In the genomic region with DNA sequence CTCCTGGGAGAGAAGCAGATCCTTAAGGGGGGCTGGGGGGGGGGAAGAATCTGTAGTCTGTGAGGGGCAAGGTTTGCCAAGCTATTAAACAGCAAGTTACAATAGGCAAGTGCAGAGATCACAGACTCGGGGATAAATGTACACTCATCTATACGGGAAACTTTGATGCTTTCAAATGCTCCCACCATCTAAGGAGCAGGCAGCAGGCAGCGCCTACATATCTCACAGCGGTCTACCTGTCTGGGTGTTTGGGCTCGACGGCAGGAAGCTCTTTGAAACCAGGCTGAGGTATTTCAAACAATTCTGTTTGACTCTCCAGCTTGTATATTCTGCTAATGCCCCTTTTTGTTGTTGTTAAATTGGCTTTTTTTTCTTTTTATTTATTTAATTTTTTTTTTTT, we compare ENCODE assay signal across 20 mouse cellular contexts.
DNase-seq lines count a peak whose midpoint lies in the region; ATAC-seq and TF ChIP-seq lines count a peak whose summit lies in the region.
"Had no signal": no experiment of that assay in that cellular context is flagged by ENCODE, and none has a peak within 500 bp of the region (broad histone marks: within the 10 kb centered on the region; RNA-seq: fewer than 3 reads in every experiment).

No protein-coding gene starts in this region.

- H3K36me3 ChIP-seq in liver, adult 2 months (ENCODE audit: control insufficient read depth, insufficient read depth, low read length): no peaks in the 10 kb centered on the region
- no peaks in the 10 kb centered on the region for H3K36me3 ChIP-seq in liver, embryonic 11.5 days (ENCODE audit: control insufficient read depth, insufficient read depth, low read length)
- H3K36me3 ChIP-seq: embryonic facial prominence, embryonic 12.5 days; forebrain, embryonic 12.5 days; heart, embryonic 10.5 days; neural tube, embryonic 15.5 days; stomach, embryonic 15.5 days had no signal

- WGBS in liver, adult 2 months: 38% methylated on average over 6 of the region's 6 CpGs
- WGBS in liver, embryonic 11.5 days: 71% methylated on average over 6 of the region's 6 CpGs

- peaks cover 13% of the 10 kb centered on the region for H3K4me1 ChIP-seq in liver, adult 2 months (ENCODE audit: control insufficient read depth, insufficient read depth, low read length)
- H3K4me1 ChIP-seq in liver, embryonic 11.5 days (replicated peaks; ENCODE audit: control insufficient read depth, insufficient read depth, low read length): no peaks in the 10 kb centered on the region
- H3K4me1 ChIP-seq: heart, embryonic 10.5 days; stomach, embryonic 15.5 days had no signal

- TF ChIP-seq CTCF in liver, adult 2 months (IDR thresholded peaks at IDR 0.05; ENCODE audit: low read depth, low read length): no peak

- TF ChIP-seq POLR2A in liver, adult 2 months (IDR thresholded peaks at IDR 0.05; ENCODE audit: extremely low read depth, insufficient read depth, low read length): no peak

- no peaks in the 10 kb centered on the region for H3K79me2 ChIP-seq in liver, adult 2 months (ENCODE audit: control insufficient read depth, insufficient read depth, low read length)

- no peak for ATAC-seq in liver, embryonic 11.5 days (replicated peaks; ENCODE audit: low FRiP score)
- ATAC-seq: inflammation-experienced regulatory T-cells, adult 6 months had no signal

- H3K27me3 ChIP-seq in liver, adult 2 months (ENCODE audit: control insufficient read depth, insufficient read depth, low read length): no peaks in the 10 kb centered on the region
- H3K27me3 ChIP-seq in liver, embryonic 11.5 days (replicated peaks; ENCODE audit: control insufficient read depth, insufficient read depth, low read length): no peaks in the 10 kb centered on the region
- H3K27me3 ChIP-seq: embryonic facial prominence, embryonic 12.5 days; megakaryocyte, embryonic 14.5 days; stomach, embryonic 15.5 days had no signal

- no peaks in the 10 kb centered on the region for H3K9me3 ChIP-seq in liver, embryonic 11.5 days (ENCODE audit: control insufficient read depth, low read length)
- H3K9me3 ChIP-seq: embryonic facial prominence, embryonic 12.5 days; forebrain, embryonic 12.5 days; heart, embryonic 10.5 days; megakaryocyte, embryonic 14.5 days; neural tube, embryonic 15.5 days; stomach, embryonic 15.5 days had no signal

- H3K9ac ChIP-seq in liver, adult 2 months (ENCODE audit: low read depth, low read length): peak overlapping the region; percentile 55
- H3K9ac ChIP-seq in liver, embryonic 11.5 days (ENCODE audit: low read depth, low read length): no peak overlapping the region
- H3K9ac ChIP-seq: embryonic facial prominence, embryonic 12.5 days; forebrain, embryonic 12.5 days; hindbrain, embryonic 14.5 days; lung, embryonic 14.5 days; neural tube, embryonic 15.5 days; stomach, embryonic 15.5 days had no signal

- H3K27ac ChIP-seq in liver, adult 2 months (replicated peaks; ENCODE audit: insufficient read depth, low read depth, low read length): peak overlapping the region; percentile 74
- no peak overlapping the region for H3K27ac ChIP-seq in liver, embryonic 11.5 days (ENCODE audit: low read depth, low read length)
- H3K27ac ChIP-seq: embryonic facial prominence, embryonic 12.5 days; forebrain, embryonic 12.5 days; gastrocnemius, adult 2 months; heart, embryonic 10.5 days; hindbrain, embryonic 14.5 days; neural tube, embryonic 15.5 days; stomach, embryonic 15.5 days had no signal

- no peak overlapping the region for H3K4me3 ChIP-seq in liver, adult 2 months (ENCODE audit: insufficient read depth, low read depth, low read length)
- H3K4me3 ChIP-seq in liver, embryonic 11.5 days (ENCODE audit: low read depth, low read length): no peak overlapping the region
- H3K4me3 ChIP-seq: embryonic facial prominence, embryonic 12.5 days; forebrain, embryonic 12.5 days; gastrocnemius, adult 2 months; heart, embryonic 10.5 days; megakaryocyte, embryonic 14.5 days; neural tube, embryonic 15.5 days; stomach, embryonic 15.5 days had no signal

- no peak for DNase-seq in liver, adult 2 months (ENCODE audit: extremely low read depth, low read depth, low spot score)
- DNase-seq in liver, embryonic 11.5 days (ENCODE audit: low spot score): no peak
- DNase-seq in CD4-positive helper T cell, adult 2 months (ENCODE audit: low read depth, low spot score): peak; percentile 36
- peak; percentile 13 to 20 for DNase-seq in CD8-positive naive resting alpha-beta T cell, adult 2 months (ENCODE audit: low read depth in 2 of 2, low spot score in 2 of 2)
- peak; percentile 35 for DNase-seq in thymus, postnatal 14 days
- no peak for DNase-seq in cerebellum, postnatal 36 days
- DNase-seq in frontal cortex, adult 2 months (ENCODE audit: extremely low spot score in 1 of 2, low spot score in 1 of 2): no peak
- DNase-seq: heart, postnatal 4 days; layer of hippocampus, adult 9-11 months; lung, embryonic 14.5 days; right cerebral cortex, adult 18-20 months had no signal

- no peak overlapping the region for H3K4me2 ChIP-seq in liver, embryonic 11.5 days
- H3K4me2 ChIP-seq: embryonic facial prominence, embryonic 12.5 days; forebrain, embryonic 12.5 days; hindbrain, embryonic 14.5 days; lung, embryonic 14.5 days; neural tube, embryonic 15.5 days; stomach, embryonic 15.5 days had no signal

Comparison
In these comparisons a context has a peak if more than half of its experiments do, and no peak if none do; other contexts are left out.
1. DNase-seq: peak in CD4-positive helper T cell, adult 2 months (single experiment), CD8-positive naive resting alpha-beta T cell, adult 2 months (2 of 2) and thymus, postnatal 14 days (single experiment); none in liver, adult 2 months (single experiment), liver, embryonic 11.5 days (single experiment), cerebellum, postnatal 36 days (0 of 2) and frontal cortex, adult 2 months (0 of 2).